Mouse (Mus musculus): ENCODE data around the gene Rpp14. TPM values are rescaled to one million over a fixed set of nuclear protein-coding genes. Genes with fewer than 3 reads are reported as not detected.

Rpp14 gene
- polyA plus RNA-seq, 1 experiment: 47.1 TPM

DNA sequence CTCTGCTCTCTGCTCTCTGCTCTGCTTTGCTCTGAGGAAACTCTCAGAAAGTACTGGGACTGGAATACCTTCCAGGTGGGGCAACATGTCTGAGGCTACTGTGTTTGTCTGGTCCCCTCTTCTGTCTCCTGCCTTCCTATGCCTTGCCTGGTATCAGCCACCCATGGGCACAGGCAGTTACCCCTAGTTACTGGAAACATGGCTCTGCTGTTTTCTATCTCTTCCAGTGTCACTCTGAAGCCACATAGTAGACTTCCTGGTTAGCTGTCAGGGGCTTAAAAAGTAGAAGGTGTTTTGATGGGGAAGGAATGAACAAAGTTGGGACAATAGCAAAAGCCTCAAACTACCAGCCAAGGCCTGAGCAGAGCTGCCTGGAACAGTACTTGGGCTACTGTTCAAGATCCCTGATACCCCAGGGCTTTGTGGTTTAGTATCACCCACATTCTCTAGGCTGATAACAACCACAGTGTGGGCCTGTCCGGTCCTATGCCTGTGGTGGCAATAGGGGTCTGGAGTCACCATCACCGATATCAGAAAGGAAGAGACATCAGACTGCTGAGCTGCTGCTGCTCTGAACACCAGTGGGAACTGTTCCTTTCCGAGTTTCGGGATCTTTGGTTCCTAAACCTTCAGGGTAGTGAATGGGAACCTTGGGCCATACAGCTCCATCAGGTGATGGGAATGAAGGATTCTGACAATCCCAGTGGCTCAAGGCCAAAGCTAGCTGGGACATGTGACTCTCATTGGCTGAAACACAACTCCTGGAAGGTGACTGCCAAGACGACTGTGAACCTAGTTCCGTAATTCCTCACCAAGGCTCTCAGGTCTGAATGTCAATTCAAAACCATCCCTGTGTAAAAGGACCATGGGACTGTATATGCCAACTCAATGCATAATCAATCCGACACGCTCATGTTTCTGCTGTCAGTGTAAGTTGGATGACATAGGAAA, 16.1 kb upstream of the Rpp14 start:
- Histone ChIP-seq H3K36me3 (ENCODE audit: control insufficient read depth, insufficient read depth, low read length, poor library complexity, severe bottlenecking) (no peaks in the 10 kb centered on the region), H3K4me3 (ENCODE audit: low read depth, low read length) (no peak overlapping the region), H3K4me1 (ENCODE audit: control insufficient read depth, insufficient read depth, low read length) (peaks cover 1% of the 10 kb centered on the region), H3K9ac (ENCODE audit: low read depth, poor library complexity, severe bottlenecking) (no peak overlapping the region), H3K27ac (ENCODE audit: insufficient read depth, low read length) (no peak overlapping the region), H3K27me3 (ENCODE audit: control insufficient read depth, insufficient read depth, low read length, poor library complexity, severe bottlenecking) (no peaks in the 10 kb centered on the region), H3K9me3 (replicated peaks; ENCODE audit: control insufficient read depth, insufficient read depth, low read length, poor library complexity, severe bottlenecking) (no peaks in the 10 kb centered on the region)
- TF ChIP-seq CTCF (IDR thresholded peaks at IDR 0.05; ENCODE audit: low read depth, low read length) (no peak), EP300 (IDR thresholded peaks at IDR 0.05; ENCODE audit: insufficient read depth, low read depth, low read length) (no peak), POLR2A (IDR thresholded peaks at IDR 0.05; ENCODE audit: insufficient read depth, low read length) (no peak)

DNA sequence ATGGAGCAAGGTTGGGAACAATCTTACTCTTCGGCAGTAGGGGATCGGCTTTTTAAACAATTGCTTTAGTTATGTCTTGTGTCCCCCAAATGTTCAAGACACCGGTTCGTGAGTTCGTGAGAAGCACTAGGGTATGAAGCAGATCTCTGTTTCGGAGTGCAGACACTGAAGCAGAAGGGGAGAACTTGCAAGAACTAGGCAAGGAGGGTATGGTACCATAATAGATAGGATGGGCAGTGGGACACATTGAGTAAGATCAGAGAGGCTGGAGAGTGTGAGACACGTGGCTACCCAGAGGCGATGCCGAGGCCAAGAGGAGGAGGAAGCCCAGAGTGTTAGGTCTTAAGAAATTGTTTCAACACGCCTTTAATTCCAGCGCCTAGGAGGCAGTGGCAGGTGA, 551 bp downstream of the Rpp14 start:
- peak overlapping the region; percentile 55 for H3K9ac ChIP-seq (ENCODE audit: low read depth, poor library complexity, severe bottlenecking)
- H3K4me3 ChIP-seq (ENCODE audit: low read depth, low read length): peak overlapping the region; percentile 93
- peak overlapping the region; percentile 64; the same call in 1 of the 2 replicates for H3K27ac ChIP-seq (ENCODE audit: insufficient read depth, low read length)
- no peak for TF ChIP-seq CTCF (IDR thresholded peaks at IDR 0.05; ENCODE audit: low read depth, low read length)
- TF ChIP-seq POLR2A (IDR thresholded peaks at IDR 0.05; ENCODE audit: insufficient read depth, low read length): no peak
- no peaks in the 10 kb centered on the region for H3K9me3 ChIP-seq (replicated peaks; ENCODE audit: control insufficient read depth, insufficient read depth, low read length, poor library complexity, severe bottlenecking)
- no peaks in the 10 kb centered on the region for H3K27me3 ChIP-seq (ENCODE audit: control insufficient read depth, insufficient read depth, low read length, poor library complexity, severe bottlenecking)
- H3K36me3 ChIP-seq (ENCODE audit: control insufficient read depth, insufficient read depth, low read length, poor library complexity, severe bottlenecking): peaks cover 18% of the 10 kb centered on the region
- H3K4me1 ChIP-seq (ENCODE audit: control insufficient read depth, insufficient read depth, low read length): no peaks in the 10 kb centered on the region

DNA sequence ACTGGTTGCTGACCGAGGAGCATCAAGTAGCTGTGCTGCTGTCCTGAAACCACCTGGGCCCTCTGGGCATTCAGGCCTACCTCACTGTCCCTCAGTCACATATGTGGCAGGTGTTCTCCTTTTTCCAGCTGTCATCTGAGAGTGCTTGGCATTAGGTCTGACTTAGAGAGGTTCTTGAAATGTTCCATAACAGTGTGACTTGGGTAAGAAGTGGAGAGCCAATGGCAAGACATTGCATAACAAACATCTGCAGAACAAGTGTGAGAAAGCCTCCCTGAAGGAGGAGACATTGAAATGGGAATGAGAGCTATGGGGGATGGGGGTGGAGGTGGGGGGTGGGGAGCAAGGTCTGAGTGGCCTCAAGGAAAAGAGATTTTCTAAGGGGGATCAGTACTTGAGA, 2.8 kb downstream of the Rpp14 start:
- Histone ChIP-seq H3K27me3 (ENCODE audit: control insufficient read depth, insufficient read depth, low read length, poor library complexity, severe bottlenecking) (no peaks in the 10 kb centered on the region), H3K36me3 (ENCODE audit: control insufficient read depth, insufficient read depth, low read length, poor library complexity, severe bottlenecking) (peaks cover 21% of the 10 kb centered on the region), H3K9ac (ENCODE audit: low read depth, poor library complexity, severe bottlenecking) (no peak overlapping the region), H3K4me3 (ENCODE audit: low read depth, low read length) (no peak overlapping the region; the same call in 1 of the 2 replicates), H3K27ac (ENCODE audit: insufficient read depth, low read length) (no peak overlapping the region), H3K9me3 (replicated peaks; ENCODE audit: control insufficient read depth, insufficient read depth, low read length, poor library complexity, severe bottlenecking) (no peaks in the 10 kb centered on the region), H3K4me1 (ENCODE audit: control insufficient read depth, insufficient read depth, low read length) (no peaks in the 10 kb centered on the region)
- TF ChIP-seq POLR2A (IDR thresholded peaks at IDR 0.05; ENCODE audit: insufficient read depth, low read length) (no peak), CTCF (IDR thresholded peaks at IDR 0.05; ENCODE audit: low read depth, low read length) (no peak), EP300 (IDR thresholded peaks at IDR 0.05; ENCODE audit: insufficient read depth, low read depth, low read length) (no peak)

DNA sequence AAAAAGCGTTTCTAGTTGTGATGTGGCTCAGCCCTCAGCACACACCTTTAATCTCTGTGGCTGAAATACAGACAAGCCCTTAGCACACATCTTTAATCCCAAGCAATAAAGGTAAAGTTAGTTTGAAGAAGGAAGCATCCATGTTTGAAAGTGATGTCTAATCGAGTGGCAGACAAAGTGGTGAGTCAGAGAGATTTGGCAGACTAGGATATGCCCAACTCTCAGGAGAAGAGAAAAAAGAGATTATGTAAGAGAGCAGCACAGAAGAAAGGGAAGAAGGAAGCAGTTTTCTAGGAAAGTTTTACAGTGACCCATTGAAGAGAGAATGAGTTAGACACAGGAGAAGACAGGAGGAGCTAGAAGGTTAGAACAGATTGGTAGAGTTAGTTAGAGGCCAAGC, 8.8 kb downstream of the Rpp14 start:
- Histone ChIP-seq H3K4me3 (ENCODE audit: low read depth, low read length) (no peak overlapping the region), H3K27ac (ENCODE audit: insufficient read depth, low read length) (peak overlapping the region; percentile 17; the same call in 1 of the 2 replicates), H3K9me3 (replicated peaks; ENCODE audit: control insufficient read depth, insufficient read depth, low read length, poor library complexity, severe bottlenecking) (no peaks in the 10 kb centered on the region), H3K36me3 (ENCODE audit: control insufficient read depth, insufficient read depth, low read length, poor library complexity, severe bottlenecking) (peaks cover 42% of the 10 kb centered on the region), H3K27me3 (ENCODE audit: control insufficient read depth, insufficient read depth, low read length, poor library complexity, severe bottlenecking) (no peaks in the 10 kb centered on the region), H3K4me1 (ENCODE audit: control insufficient read depth, insufficient read depth, low read length) (no peaks in the 10 kb centered on the region), H3K9ac (ENCODE audit: low read depth, poor library complexity, severe bottlenecking) (no peak overlapping the region)
- no peak for TF ChIP-seq CTCF (IDR thresholded peaks at IDR 0.05; ENCODE audit: low read depth, low read length)
- TF ChIP-seq POLR2A (IDR thresholded peaks at IDR 0.05; ENCODE audit: insufficient read depth, low read length): no peak
- no peak for TF ChIP-seq EP300 (IDR thresholded peaks at IDR 0.05; ENCODE audit: insufficient read depth, low read depth, low read length)

DNA sequence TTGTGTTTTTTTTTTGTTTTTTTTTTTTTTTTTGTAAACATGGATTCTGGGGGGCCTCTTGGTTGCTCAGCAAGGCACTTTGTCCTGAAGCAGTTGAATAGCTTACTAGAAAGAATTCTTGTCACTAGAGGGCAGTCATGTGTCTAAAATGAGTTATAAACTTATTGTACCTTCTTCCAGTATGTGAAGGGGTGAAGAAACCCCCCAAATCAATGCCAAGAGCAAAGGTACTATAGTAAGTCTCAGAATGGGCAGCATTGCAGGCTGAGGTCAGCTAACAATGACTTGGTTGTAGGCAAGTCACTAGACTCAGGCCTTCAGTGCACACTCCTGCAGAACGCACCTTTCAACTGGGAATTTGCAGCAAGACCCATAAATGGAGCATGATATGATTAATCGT, 12.4 kb downstream of the Rpp14 start:
- no peak overlapping the region for H3K4me3 ChIP-seq (ENCODE audit: low read depth, low read length)
- no peaks in the 10 kb centered on the region for H3K9me3 ChIP-seq (replicated peaks; ENCODE audit: control insufficient read depth, insufficient read depth, low read length, poor library complexity, severe bottlenecking)
- no peak overlapping the region for H3K9ac ChIP-seq (ENCODE audit: low read depth, poor library complexity, severe bottlenecking)
- no peak overlapping the region for H3K27ac ChIP-seq (ENCODE audit: insufficient read depth, low read length)
- peaks cover 27% of the 10 kb centered on the region for H3K36me3 ChIP-seq (ENCODE audit: control insufficient read depth, insufficient read depth, low read length, poor library complexity, severe bottlenecking)
- no peaks in the 10 kb centered on the region for H3K27me3 ChIP-seq (ENCODE audit: control insufficient read depth, insufficient read depth, low read length, poor library complexity, severe bottlenecking)
- H3K4me1 ChIP-seq (ENCODE audit: control insufficient read depth, insufficient read depth, low read length): no peaks in the 10 kb centered on the region
- no peak for TF ChIP-seq EP300 (IDR thresholded peaks at IDR 0.05; ENCODE audit: insufficient read depth, low read depth, low read length)
- no peak for TF ChIP-seq POLR2A (IDR thresholded peaks at IDR 0.05; ENCODE audit: insufficient read depth, low read length)
- peak; percentile 3 for TF ChIP-seq CTCF (IDR thresholded peaks at IDR 0.05; ENCODE audit: low read depth, low read length)

DNA sequence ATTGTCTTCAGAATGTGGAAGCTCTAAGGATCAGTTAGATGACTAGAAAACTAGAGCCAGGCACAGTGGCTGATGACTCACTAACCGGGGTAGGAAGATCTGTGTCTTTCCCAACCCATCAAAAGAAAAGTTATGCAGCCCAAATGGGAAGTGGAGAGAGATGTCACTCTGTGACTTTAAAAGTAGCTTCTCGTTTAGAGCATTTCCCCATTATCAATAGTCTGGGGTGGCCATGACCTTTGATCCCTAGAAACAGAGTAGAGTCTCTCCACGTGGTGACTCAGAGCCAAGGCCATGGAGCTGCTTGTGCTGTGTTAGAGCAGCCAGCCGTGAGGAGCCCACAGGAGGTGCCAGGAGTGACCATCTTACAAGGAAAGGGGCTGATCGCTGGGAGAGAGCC, 13.3 kb downstream of the Rpp14 start:
- H3K4me3 ChIP-seq (ENCODE audit: low read depth, low read length): no peak overlapping the region
- H3K4me1 ChIP-seq (ENCODE audit: control insufficient read depth, insufficient read depth, low read length): no peaks in the 10 kb centered on the region
- H3K9me3 ChIP-seq (replicated peaks; ENCODE audit: control insufficient read depth, insufficient read depth, low read length, poor library complexity, severe bottlenecking): no peaks in the 10 kb centered on the region
- TF ChIP-seq EP300 (IDR thresholded peaks at IDR 0.05; ENCODE audit: insufficient read depth, low read depth, low read length) (no peak), POLR2A (IDR thresholded peaks at IDR 0.05; ENCODE audit: insufficient read depth, low read length) (no peak), CTCF (IDR thresholded peaks at IDR 0.05; ENCODE audit: low read depth, low read length) (no peak)
- H3K36me3 ChIP-seq (ENCODE audit: control insufficient read depth, insufficient read depth, low read length, poor library complexity, severe bottlenecking): peaks cover 27% of the 10 kb centered on the region
- no peak overlapping the region for H3K9ac ChIP-seq (ENCODE audit: low read depth, poor library complexity, severe bottlenecking)
- no peaks in the 10 kb centered on the region for H3K27me3 ChIP-seq (ENCODE audit: control insufficient read depth, insufficient read depth, low read length, poor library complexity, severe bottlenecking)
- no peak overlapping the region for H3K27ac ChIP-seq (ENCODE audit: insufficient read depth, low read length)

All from ES-Bruce4 (cell line).